Mouse (Mus musculus): ENCODE data around the gene Fmod. TPM values are rescaled to one million over a fixed set of nuclear protein-coding genes. Genes with fewer than 3 reads are reported as not detected.

The Fmod gene
- total RNA-seq, 2 experiments from 2014 or later, result 15.8 to 23.8 TPM

DNA sequence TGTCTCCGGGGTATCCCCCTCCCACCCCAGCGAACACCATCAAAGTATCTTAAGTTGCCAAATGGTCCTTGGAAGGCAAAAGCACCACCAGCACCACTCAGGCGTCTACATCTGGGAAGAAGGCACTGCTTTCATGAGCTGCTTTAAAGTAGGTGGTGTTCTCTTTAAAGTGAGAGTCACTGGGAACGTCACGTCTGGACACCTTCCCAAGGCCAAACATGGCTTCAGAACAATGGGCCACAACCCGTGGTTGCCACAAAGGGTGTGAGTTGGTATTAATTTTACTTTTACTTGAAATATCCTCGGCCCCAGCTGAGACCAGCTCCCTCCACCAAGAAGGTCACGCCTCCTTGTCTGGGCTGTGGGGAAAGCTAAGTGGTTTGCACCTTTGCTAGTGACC, 20.7 kb downstream of the Fmod start:
- DNase-seq (ENCODE audit: extremely low spot score in 1 of 2, low spot score in 2 of 2), result no peak
- intact Hi-C loops (cut with DNase I), result loop anchor here (10.0 kb wide), 1 partner anchor 277 kb away; the partner anchor contains the start of gene Ppfia4
- H3K27ac ChIP-seq, result no peak overlapping the region
- TF ChIP-seq CTCF (IDR thresholded peaks at IDR 0.05), result no peak
- no peak overlapping the region for H3K4me3 ChIP-seq

DNA sequence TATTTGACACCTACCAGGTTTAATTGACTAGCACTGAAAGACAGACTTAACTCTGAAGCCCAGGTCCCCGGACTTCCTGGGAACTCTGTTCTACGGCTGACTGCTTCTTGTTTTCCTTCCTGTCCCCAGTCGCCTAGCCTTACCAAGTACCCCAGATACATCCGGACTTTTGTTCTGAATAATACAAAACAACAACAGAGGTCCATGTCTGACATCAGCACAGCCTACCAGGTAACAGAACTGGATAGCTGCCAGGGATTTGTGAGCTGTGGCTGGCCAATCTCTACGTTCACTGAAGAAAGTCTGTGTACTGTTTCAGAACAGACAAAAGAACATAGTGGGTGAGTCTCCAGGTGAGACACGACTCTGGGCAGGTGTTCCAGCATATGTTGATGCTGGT, 21.8 kb downstream of the Fmod start:
- no peak overlapping the region for H3K27ac ChIP-seq
- TF ChIP-seq CTCF (IDR thresholded peaks at IDR 0.05), result no peak
- intact Hi-C loops (cut with DNase I), result loop anchor here (10.0 kb wide), 1 partner anchor 276 kb away; the partner anchor contains the start of gene Ppfia4

DNA sequence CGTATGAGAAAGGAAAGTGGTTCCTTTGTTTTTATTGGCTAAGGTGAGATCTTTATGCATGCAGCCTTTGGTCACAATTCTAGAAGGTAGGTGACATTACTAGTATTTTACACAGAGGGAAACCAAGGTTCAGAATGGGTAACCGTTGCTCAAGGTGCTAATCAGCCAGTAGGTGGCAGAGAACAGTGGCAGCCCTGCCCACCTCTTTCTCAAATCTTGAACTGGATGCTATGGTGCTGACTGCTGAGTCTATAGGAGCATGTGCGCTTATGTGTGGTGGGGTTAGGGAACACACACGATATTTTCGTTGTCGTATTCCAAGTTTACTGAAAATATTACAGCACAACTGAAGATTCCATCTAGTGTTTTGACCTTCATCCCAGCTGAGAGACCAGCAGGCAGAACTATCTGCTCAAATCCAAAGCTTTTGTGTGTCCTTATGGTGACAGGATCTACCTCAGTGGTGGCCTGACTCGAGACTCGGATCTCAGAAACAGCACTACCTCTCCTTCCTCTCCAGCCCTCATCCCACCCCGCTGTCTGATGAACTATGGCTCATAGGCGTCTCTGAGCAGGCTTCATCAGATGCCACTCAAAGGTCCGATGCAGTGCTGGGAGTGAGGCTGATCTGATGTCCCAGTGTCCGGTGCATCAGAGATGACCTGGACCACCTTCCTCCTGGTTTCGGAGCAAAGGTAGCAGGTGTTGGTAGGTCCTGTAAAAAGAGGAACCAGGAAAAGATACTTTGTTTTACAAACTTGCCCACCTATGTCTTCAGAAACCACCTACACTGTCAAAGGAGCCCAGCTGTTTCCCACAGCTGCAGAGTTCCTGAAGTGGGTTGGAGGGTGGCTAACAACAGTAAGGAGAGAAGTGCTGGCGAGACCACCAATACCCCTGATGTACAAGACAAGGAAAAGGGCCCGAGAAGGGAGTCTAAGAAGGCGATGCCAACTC, 23.0 kb downstream of the Fmod start:
- TF ChIP-seq CTCF (IDR thresholded peaks at IDR 0.05), result peak; percentile 59
- H3K4me3 ChIP-seq, result peak overlapping the region; percentile 40
- intact Hi-C loops (cut with DNase I), result loop anchor here (1.0 to 10.0 kb wide), 2 partner anchors 19 to 275 kb away; partner anchors contain the start of genes Btg2 and Ppfia4
- no peak for DNase-seq (ENCODE audit: extremely low spot score in 1 of 2, low spot score in 2 of 2)
- H3K27ac ChIP-seq, result peak overlapping the region; percentile 97

More for the DNA sequence above, 21.8 kb downstream of the Fmod start:
- DNase-seq (ENCODE audit: extremely low spot score in 1 of 2, low spot score in 2 of 2), result no peak
- no peak overlapping the region for H3K4me3 ChIP-seq

DNA sequence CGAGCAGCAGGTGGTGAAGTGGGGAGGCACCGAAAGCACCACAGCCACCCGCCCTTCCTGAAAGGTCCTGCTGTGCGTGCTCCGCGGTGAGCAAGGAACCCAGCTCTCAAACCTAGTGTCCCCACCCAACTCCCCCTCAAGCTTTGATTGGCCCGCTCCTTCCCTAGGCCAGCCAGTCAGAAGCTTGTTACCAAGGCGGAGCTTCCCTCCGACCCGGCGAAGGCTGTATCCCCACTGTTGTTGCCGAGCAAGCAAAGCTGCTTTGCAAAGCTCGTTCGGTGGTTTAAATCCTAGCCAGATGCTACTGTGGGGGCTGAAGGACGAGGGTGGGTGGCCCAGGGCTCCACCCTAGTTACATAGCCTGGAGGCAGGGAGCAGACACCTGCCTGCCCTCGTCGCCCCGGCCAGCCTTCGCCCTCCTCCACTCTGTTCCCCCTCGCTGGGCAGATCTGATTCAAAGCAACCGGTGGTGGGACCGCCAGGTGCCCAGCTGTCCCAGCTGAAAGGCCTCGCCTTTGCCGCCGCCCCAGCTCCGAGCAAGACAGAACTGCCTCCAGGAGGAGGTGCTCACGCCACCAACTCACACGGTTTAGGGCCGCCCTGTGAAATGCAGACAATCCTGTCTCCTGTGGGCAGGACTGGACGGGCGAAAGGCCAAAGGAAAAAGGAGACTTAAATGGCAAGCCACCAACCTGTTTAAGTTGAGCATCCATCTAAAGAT, 24.0 kb downstream of the Fmod start:
- peak overlapping the region; percentile 40 for H3K4me3 ChIP-seq
- peak overlapping the region; percentile 97 for H3K27ac ChIP-seq
- TF ChIP-seq CTCF (IDR thresholded peaks at IDR 0.05), result no peak; the same call in 1 of the 2 replicates
- intact Hi-C loops (cut with DNase I), result loop anchor here (1.0 kb wide), 1 partner anchor 18 kb away; the partner anchor contains the start of gene Btg2
- DNase-seq (ENCODE audit: extremely low spot score in 1 of 2, low spot score in 2 of 2), result peak; percentile 82 to 88

DNA sequence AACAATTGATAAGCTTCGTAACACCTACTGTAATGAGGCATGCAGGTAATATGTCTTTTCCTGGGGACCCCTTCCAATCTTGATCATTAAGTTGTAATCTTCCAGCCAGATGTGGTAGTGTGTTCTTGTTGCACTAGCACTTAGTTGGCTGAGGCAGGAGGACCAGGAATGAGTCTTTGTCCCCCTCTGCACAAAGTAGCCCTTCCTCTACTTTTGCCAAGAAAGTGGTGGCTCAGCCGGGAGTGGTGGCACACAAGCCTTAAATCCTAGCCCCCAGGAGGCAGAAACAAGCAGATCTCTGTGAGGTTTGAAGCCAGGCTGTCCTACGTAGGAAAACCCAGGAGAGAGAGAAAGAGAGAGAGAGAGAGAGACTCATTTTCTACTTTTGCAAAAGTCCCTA, 24.9 kb downstream of the Fmod start:
- intact Hi-C loops (cut with DNase I), result loop anchor here (1.0 kb wide), 1 partner anchor 34 kb away; no protein-coding TSS in a partner anchor
- TF ChIP-seq CTCF (IDR thresholded peaks at IDR 0.05), result no peak
- no peak for DNase-seq (ENCODE audit: extremely low spot score in 1 of 2, low spot score in 2 of 2)
- Histone ChIP-seq H3K27ac (peak overlapping the region; percentile 32; the same call in 1 of the 2 replicates), H3K4me3 (no peak overlapping the region)

DNA sequence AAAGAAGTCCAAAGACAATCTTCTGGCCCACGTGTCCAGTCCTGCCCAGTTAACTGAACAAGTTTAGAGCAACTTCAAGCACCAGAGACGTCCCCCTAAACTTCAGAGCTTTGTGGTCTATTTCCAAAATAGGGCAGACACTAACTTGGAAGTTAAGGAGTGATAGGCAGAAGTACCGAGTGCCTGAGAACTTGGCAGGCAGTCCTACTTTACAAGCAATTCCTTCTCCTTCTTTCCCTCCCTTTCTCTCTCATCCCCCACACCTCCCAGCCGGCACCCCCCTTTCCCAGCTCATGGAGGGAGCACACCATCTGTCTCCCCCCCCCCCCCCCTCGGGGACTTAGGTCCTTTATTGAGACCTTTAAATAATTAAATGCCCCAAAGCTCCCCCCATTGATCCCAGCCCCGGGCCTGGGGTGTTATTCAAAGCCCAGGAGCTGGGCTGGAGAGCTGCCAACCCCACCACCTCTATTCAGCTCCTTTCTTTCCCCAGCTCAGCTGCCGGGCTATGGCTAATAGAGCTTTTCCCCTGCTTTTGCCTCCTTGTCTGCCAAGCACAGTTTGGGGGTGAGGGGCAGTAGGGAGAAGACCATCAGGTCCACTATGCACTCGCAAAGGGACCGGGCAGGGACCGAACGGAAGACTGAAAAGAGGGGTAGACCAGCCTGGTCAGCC, 25.5 kb downstream of the Fmod start:
- intact Hi-C loops (cut with DNase I), result loop anchor here (1.0 kb wide), 2 partner anchors 16 to 34 kb away; no protein-coding TSS in a partner anchor
- 0 out of 2 replicates have a peak overlapping the region, but pooled peaks have one; percentile 1 for H3K4me3 ChIP-seq
- peak in 1 of 2 experiments; percentile 49 for DNase-seq (ENCODE audit: extremely low spot score in 1 of 2, low spot score in 2 of 2)
- H3K27ac ChIP-seq, result peak overlapping the region; percentile 79
- no peak for TF ChIP-seq CTCF (IDR thresholded peaks at IDR 0.05)

DNA sequence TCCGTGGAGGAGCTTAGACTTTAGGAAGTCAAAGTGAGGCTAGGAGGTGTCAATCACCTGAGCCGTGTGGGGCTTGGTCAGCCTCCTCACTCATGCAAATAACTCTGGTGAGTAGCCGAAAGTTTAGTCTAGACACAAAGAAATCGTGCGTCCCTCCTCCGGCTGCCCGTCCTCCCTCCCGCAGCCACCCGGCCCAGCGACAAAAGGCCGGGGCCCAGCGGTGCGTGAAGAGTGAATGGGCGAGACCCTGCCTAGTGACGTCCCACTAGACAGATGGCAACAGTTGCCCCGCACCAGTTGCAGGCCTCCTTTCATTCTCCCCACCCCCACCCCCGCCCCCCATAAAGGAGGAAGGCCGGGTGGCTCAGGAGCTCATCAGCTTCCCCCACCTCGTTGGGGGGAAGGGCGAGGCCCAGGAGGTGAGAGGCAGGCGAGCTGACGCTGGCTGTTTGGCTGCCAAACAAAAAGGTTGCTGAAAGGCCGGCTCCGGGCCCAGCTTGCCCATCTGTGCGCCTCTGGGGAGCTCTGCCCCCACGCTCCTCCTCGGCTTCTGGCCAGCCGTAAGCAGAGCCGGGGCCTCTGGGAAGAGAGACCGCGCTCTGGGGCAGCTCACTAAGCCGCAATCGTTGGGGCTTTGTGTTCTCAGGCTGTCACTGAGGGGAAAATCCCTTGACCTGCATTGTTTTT, 26.2 kb downstream of the Fmod start:
- peak overlapping the region; percentile 79 for H3K27ac ChIP-seq
- peak; percentile 58 to 60 for DNase-seq (ENCODE audit: extremely low spot score in 1 of 2, low spot score in 2 of 2)
- 0 out of 2 replicates have a peak overlapping the region, but pooled peaks have one; percentile 1 for H3K4me3 ChIP-seq
- intact Hi-C loops (cut with DNase I), result loop anchor here (1.0 kb wide), 1 partner anchor 15 kb away; no protein-coding TSS in a partner anchor
- no peak for TF ChIP-seq CTCF (IDR thresholded peaks at IDR 0.05)

DNA sequence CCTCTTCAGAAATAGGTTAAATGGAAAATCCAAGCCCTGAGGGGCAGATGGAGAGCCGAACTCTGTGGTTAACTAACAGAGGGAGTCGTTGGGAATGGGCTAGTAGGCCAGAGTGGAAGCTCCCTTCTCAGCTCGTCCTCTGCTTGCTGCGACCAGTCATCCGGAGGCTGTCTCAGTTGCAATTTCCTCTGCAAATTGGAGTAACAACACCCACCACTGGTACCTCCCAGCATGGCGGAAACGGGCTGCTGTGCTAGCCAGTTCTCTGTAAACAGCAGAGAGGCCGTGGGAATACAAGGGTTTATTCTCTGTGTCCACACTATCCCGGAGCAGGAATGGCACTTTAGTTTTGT, 26.7 kb downstream of the Fmod start:
- intact Hi-C loops (cut with DNase I), result loop anchor here (1.0 kb wide), 1 partner anchor 15 kb away; no protein-coding TSS in a partner anchor
- H3K27ac ChIP-seq, result peak overlapping the region; percentile 79
- no peak for DNase-seq (ENCODE audit: extremely low spot score in 1 of 2, low spot score in 2 of 2)
- no peak overlapping the region for H3K4me3 ChIP-seq
- TF ChIP-seq CTCF (IDR thresholded peaks at IDR 0.05), result no peak

DNA sequence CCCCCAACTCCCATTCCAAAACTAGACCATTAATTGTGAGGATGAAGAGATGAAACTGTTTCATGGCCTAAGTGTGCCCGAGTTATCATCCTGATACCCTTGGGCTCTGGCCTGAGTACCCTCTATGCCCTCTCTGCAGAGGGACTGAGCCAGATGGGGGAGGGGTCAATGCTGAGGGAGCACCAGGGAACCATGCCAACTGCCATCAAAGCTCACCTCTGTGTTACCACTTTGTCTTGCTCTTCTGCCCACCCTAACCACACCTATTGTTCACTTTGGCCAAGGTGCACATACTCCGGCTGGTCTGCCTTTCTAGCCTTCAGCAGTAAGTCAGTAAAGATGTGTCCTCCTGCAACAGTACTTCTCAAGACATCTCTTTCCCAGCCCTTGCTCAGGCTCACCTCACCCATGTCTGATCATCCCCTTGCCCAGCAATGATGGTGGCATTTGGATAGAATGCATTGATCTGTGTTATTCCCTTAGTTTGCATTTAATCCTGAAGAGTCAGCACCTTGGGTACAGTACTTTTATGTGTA, 27.3 kb downstream of the Fmod start:
- intact Hi-C loops (cut with DNase I), result no loop called here
- Histone ChIP-seq H3K4me3 (no peak overlapping the region), H3K27ac (peak overlapping the region; percentile 79)
- no peak for TF ChIP-seq CTCF (IDR thresholded peaks at IDR 0.05)
- no peak for DNase-seq (ENCODE audit: extremely low spot score in 1 of 2, low spot score in 2 of 2)

DNA sequence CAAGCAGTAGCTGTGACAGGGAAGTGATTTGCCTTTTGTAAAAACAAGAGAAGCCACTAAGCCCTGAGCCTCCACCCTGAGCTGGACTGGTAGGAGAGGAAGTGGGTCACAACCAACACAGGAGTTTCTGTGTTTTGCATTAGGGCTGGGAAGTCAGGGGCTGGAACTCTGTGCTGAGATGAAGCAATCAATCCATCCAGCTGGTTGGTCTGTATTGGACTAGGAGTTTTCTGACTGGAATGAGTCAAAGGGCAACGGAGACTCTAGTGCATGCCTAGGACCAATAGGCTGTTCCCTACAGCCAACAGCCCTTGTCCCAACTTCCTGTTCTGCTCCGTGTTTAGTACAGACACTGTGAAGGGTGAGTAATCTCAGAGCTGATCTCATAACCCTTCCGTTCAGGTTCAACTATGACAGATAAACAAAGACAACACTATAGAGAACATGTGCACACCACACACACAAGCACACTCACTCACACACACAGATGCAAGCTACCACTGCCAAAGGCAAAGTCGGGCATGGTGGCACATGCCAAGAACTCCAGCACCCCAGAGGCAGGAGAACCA, 28.3 kb downstream of the Fmod start:
- DNase-seq (ENCODE audit: extremely low spot score in 1 of 2, low spot score in 2 of 2), result no peak
- TF ChIP-seq CTCF (IDR thresholded peaks at IDR 0.05), result no peak
- Histone ChIP-seq H3K27ac (peak overlapping the region; percentile 12; the same call in 1 of the 2 replicates), H3K4me3 (no peak overlapping the region)
- intact Hi-C loops (cut with DNase I), result no loop called here
